Mouse (Mus musculus) liver (tissue): ENCODE results near the gene Tnr.

ENCODE experiments used
- DNase-seq: peaks from one replicate; pipeline ENCODE4 v3.0.0-alpha.2; 2020; ENCODE audit warnings: mixed read lengths

Gene Tnr

GRCm38 (mm10) chr1:159639408-159639807 lies 115.8 kb downstream of the Tnr start:
- DNase-seq, result no peak

GRCm38 (mm10) chr1:159645719-159646118 lies 122.2 kb downstream of the Tnr start:
- no peak for DNase-seq

- DNase-seq, result no peak
Observed at GRCm38 (mm10) chr1:159650486-159650885, 126.9 kb downstream of the Tnr start.

- no peak for DNase-seq
Observed at GRCm38 (mm10) chr1:159655241-159655640, 131.7 kb downstream of the Tnr start.

- DNase-seq, result no peak
Observed at GRCm38 (mm10) chr1:159657856-159658542, 134.4 kb downstream of the Tnr start.

- DNase-seq, result no peak
Observed at GRCm38 (mm10) chr1:159660620-159661501, 137.3 kb downstream of the Tnr start.

- no peak for DNase-seq
Observed at GRCm38 (mm10) chr1:159664496-159664895, 140.9 kb downstream of the Tnr start.

GRCm38 (mm10) chr1:159664945-159665344 lies 141.4 kb downstream of the Tnr start:
- DNase-seq, result no peak

GRCm38 (mm10) chr1:159670629-159671150 lies 147.1 kb downstream of the Tnr start:
- DNase-seq, result no peak

GRCm38 (mm10) chr1:159671181-159671580 lies 147.6 kb downstream of the Tnr start:
- no peak for DNase-seq

- no peak for DNase-seq
Observed at GRCm38 (mm10) chr1:159674240-159674639, 150.7 kb downstream of the Tnr start.

GRCm38 (mm10) chr1:159675472-159675871 lies 151.9 kb downstream of the Tnr start:
- no peak for DNase-seq

- DNase-seq, result no peak
Observed at GRCm38 (mm10) chr1:159678221-159678935, 154.8 kb downstream of the Tnr start.

GRCm38 (mm10) chr1:159681252-159681651 lies 157.7 kb downstream of the Tnr start:
- no peak for DNase-seq

GRCm38 (mm10) chr1:159686476-159687231 lies 163.1 kb downstream of the Tnr start:
- peak; percentile 15 for DNase-seq

- DNase-seq, result no peak
Observed at GRCm38 (mm10) chr1:159696717-159697116, 173.1 kb downstream of the Tnr start.

- peak; percentile 13 for DNase-seq
Observed at GRCm38 (mm10) chr1:159702038-159702437, 178.5 kb downstream of the Tnr start.

- no peak for DNase-seq
Observed at GRCm38 (mm10) chr1:159704925-159705324, 181.4 kb downstream of the Tnr start.

GRCm38 (mm10) chr1:159716301-159716700 lies 192.7 kb downstream of the Tnr start:
- no peak for DNase-seq

GRCm38 (mm10) chr1:159717016-159717415 lies 193.4 kb downstream of the Tnr start:
- no peak for DNase-seq

GRCm38 (mm10) chr1:159723733-159724132 lies 200.2 kb downstream of the Tnr start:
- DNase-seq, result no peak

GRCm38 (mm10) chr1:159729270-159729669 lies 205.7 kb downstream of the Tnr start:
- no peak for DNase-seq
